Mouse (Mus musculus) neural tube, embryonic 11.5 days (tissue): Measurements from ENCODE around the gene Sap25. TPM values are rescaled to one million over a fixed set of nuclear protein-coding genes. Genes with fewer than 3 reads are reported as not detected.

Source experiments
- ATAC-seq: fragments of 200-750 bp; cut with Nextera tagmentation; 2 replicates; pipeline ENCODE4 v1.8.0; 2017; ENCODE audit warnings: moderate number of reproducible peaks, mild to moderate bottlenecking, moderate TSS enrichment, moderate library complexity; ENCODE audit not compliant: insufficient read depth, low FRiP score, low TSS enrichment
- DNase-seq: peaks from one replicate; pipeline ENCODE4 v3.0.0-alpha.2; 2015; ENCODE audit warnings: low spot score
- H3K27ac ChIP-seq: fragments of 300-500 bp; sonication (generic); 2 replicates; pipeline ENCODE4 v1.5.1; 2014; ENCODE audit warnings: low read depth, mild to moderate bottlenecking, low read length
- H3K27me3 ChIP-seq: fragments of 300-500 bp; sonication (generic); 2 replicates; pipeline ENCODE4 v1.6.1; 2014; ENCODE audit warnings: mild to moderate bottlenecking, low read length, mixed read lengths; ENCODE audit not compliant: control insufficient read depth, insufficient read depth
- H3K36me3 ChIP-seq: fragments of 300-500 bp; sonication (generic); 2 replicates; pipeline ENCODE4 v1.6.1; 2014; ENCODE audit warnings: mild to moderate bottlenecking, low read length, moderate library complexity, mixed read lengths; ENCODE audit not compliant: control insufficient read depth, insufficient read depth
- H3K4me1 ChIP-seq: fragments of 300-500 bp; sonication (generic); 2 replicates; pipeline ENCODE4 v1.6.1; 2014; ENCODE audit warnings: low read length, mixed read lengths; ENCODE audit not compliant: control insufficient read depth, insufficient read depth
- H3K4me2 ChIP-seq: fragments of 300-500 bp; sonication (generic); 2 replicates; pipeline ENCODE4 v1.6.1; 2014; ENCODE audit warnings: low read depth, mild to moderate bottlenecking, moderate library complexity
- H3K4me3 ChIP-seq: fragments of 300-500 bp; sonication (generic); 2 replicates; pipeline ENCODE4 v1.5.1; 2014; ENCODE audit warnings: low read depth, low read length
- H3K9ac ChIP-seq: fragments of 300-500 bp; sonication (generic); 2 replicates; pipeline ENCODE4 v1.6.1; 2014; ENCODE audit warnings: mild to moderate bottlenecking, low read length
- H3K9me3 ChIP-seq: fragments of 300-500 bp; sonication (generic); 2 replicates; pipeline ENCODE4 v1.6.1; 2016; ENCODE audit warnings: low read length; ENCODE audit not compliant: control insufficient read depth
- WGBS: fragments of 180-500 bp; shearing (Covaris S2); extraction: QIAGEN DNeasy Blood & Tissue Kit; methylation state at CpG from one replicate; pipeline ENCODE4 v1.1.7; 2014; 5-methylcytosine and 5-hydroxymethylcytosine counted together
- polyA plus RNA-seq: library from polyadenylated mRNA; unstranded; fragments of >200 nt; fragmentation: Nextera tagmentation; extraction: Ambion mirVana; gene quantifications from 2 replicates; pipeline ENCODE4 v1.2.1, GENCODE M21; 2014

The Sap25 gene
- polyA plus RNA-seq, 1 experiment from 2014 or later: 6.0 TPM

DNA sequence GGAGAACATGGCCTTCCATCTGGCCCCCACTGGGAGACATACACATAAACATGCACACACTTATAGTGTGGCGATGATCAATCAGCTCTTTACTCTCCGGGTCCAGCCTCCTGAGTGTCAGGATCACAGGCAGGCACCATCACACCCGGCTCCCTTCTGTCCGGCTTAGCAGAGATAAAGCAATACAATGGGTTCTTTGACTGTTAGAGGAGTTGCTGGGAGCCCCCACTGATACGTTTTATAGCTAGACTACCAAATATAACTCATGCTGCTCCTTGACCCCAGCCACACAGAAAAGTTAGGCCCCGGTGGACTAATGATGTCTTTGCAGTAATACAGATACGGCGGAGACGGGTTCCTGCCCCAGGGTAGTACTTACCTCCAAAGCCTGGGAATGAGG, 21.9 kb downstream of the Sap25 start:
- H3K36me3 ChIP-seq: peaks cover 17% of the 10 kb centered on the region
- no peak overlapping the region for H3K4me3 ChIP-seq
- WGBS: 64% methylated on average over 9 of the region's 9 CpGs
- H3K9ac ChIP-seq: no peak overlapping the region
- peak overlapping the region; percentile 29; the same call in 1 of the 2 replicates for H3K27ac ChIP-seq
- ATAC-seq: no peak
- no peak overlapping the region for H3K4me2 ChIP-seq
- H3K4me1 ChIP-seq: no peaks in the 10 kb centered on the region
- no peak for DNase-seq
- H3K27me3 ChIP-seq: no peaks in the 10 kb centered on the region
- no peaks in the 10 kb centered on the region for H3K9me3 ChIP-seq

DNA sequence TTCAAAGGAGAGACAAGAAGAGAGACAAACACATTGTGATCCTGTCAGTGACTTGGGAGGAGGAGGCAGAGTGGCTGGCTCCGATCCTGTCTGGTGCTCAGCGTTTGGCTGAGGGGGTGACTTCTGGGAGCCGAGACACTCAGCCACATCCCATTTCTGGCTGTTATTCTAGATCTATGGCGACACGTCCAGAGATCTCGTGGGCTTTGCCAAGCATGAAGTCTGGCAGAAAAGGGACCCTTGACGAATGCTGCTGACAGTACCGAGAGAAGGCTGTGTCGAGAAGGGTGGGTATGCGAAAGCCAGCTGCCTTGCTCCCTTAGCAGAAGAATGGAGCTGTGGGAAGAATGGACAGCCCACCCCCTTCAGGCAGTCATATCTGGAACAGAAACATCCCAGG, 27.8 kb downstream of the Sap25 start:
- H3K27me3 ChIP-seq: no peaks in the 10 kb centered on the region
- no peak overlapping the region for H3K9ac ChIP-seq
- H3K27ac ChIP-seq: no peak overlapping the region
- ATAC-seq (no peak), DNase-seq (no peak)
- no peaks in the 10 kb centered on the region for H3K9me3 ChIP-seq
- 88% methylated on average over 10 of the region's 10 CpGs for WGBS
- H3K4me1 ChIP-seq: peaks cover 5% of the 10 kb centered on the region; the same call in 1 of the 2 replicates
- no peak overlapping the region for H3K4me2 ChIP-seq
- peaks cover 7% of the 10 kb centered on the region; the same call in 1 of the 2 replicates for H3K36me3 ChIP-seq
- no peak overlapping the region for H3K4me3 ChIP-seq

DNA sequence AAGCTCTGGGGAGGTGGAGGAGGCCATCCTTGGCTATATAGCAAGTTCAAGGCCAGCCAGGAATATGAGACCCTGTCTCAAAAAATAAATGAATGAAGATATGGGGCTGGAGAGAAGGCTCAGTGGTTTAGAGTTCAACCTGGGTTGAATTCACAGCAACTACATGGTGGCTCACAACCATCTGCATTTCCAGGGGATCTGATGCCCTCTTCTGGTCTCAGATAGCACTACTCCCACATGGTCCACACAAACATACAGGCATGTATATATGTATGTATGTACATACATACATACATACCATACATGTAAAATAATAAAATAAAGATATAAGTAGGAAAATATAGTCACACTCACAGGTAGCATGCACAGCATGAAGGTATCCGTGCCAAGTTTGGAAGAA, 29.1 kb downstream of the Sap25 start:
- no peak overlapping the region for H3K27ac ChIP-seq
- H3K27me3 ChIP-seq: no peaks in the 10 kb centered on the region
- H3K4me3 ChIP-seq: no peak overlapping the region
- ATAC-seq: no peak
- H3K4me1 ChIP-seq: peaks cover 5% of the 10 kb centered on the region; the same call in 1 of the 2 replicates
- no peak overlapping the region for H3K9ac ChIP-seq
- H3K9me3 ChIP-seq: no peaks in the 10 kb centered on the region
- DNase-seq: no peak
- H3K4me2 ChIP-seq: no peak overlapping the region
- peaks cover 7% of the 10 kb centered on the region; the same call in 1 of the 2 replicates for H3K36me3 ChIP-seq
- WGBS: 94% methylated on average over 1 of the region's 1 CpGs

DNA sequence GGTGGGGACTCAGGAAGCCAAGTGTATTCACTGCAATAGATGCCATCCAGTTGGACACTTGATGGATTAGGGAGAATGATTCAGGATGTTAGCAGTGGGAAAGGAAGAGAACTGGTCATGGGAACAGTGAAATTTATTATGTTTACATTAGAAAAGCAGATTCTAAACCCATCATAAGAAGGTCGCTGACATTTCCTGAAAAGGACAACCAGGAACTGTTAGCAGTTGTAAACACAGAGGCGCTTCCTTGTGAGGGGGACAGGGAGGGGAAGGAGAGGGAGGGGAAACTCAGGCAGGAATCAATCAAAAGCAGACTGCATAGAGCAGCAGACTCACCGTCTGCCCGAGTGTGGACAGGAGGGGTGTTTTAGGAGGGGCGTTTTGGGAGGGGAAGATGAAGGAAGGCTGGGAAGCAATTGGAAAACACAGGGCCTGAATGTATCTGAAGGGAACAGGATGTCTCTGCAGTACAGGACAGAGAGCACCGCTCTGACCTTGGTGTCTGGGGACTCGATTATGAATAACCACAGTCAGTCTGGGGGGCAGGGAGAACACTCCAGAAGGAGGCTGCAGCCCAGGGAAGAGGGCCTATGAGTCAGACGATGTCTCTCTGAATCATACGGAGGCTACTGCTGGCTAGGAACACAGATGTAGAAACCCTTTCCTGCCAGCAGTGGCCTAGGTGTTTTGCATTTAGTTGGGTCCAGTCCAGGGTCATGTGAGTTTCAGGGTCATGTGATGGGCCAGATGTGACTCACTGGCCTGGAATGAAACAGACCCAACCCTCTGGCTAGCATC, 30.5 kb downstream of the Sap25 start:
- DNase-seq: no peak
- no peak for ATAC-seq
- Histone ChIP-seq H3K27me3 (no peaks in the 10 kb centered on the region), H3K27ac (no peak overlapping the region; the same call in 1 of the 2 replicates), H3K4me2 (no peak overlapping the region), H3K4me3 (no peak overlapping the region), H3K9ac (no peak overlapping the region), H3K4me1 (peaks cover 5% of the 10 kb centered on the region; the same call in 1 of the 2 replicates), H3K9me3 (no peaks in the 10 kb centered on the region), H3K36me3 (peaks cover 3% of the 10 kb centered on the region; the same call in 1 of the 2 replicates)
- 34% methylated on average over 9 of the region's 9 CpGs for WGBS

DNA sequence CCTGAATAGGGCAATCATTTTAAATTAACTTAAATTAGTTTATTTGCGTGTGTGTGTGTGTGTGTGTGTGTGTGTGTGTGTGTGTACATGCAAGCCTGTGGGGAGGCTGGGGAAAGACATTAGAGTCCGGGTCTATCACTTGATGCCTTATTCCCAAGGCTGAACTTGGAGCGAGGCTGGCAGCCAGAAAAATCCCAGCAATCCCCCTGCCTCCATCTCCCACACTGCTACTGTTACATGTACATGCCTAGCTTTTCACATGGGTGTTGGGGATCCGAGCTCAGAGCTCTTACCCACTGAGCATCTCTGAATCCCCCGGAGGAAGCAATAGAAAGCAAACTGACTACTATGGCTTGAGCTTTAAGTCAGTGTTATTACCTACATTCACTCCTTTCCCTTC, 31.2 kb downstream of the Sap25 start:
- H3K4me2 ChIP-seq: no peak overlapping the region
- H3K9me3 ChIP-seq: no peaks in the 10 kb centered on the region
- no peak for ATAC-seq
- peaks cover 5% of the 10 kb centered on the region; the same call in 1 of the 2 replicates for H3K4me1 ChIP-seq
- WGBS: 90% methylated on average over 5 of the region's 5 CpGs
- H3K27ac ChIP-seq: no peak overlapping the region
- no peak overlapping the region for H3K4me3 ChIP-seq
- DNase-seq: no peak
- H3K27me3 ChIP-seq: no peaks in the 10 kb centered on the region
- H3K9ac ChIP-seq: no peak overlapping the region
- 0 out of 2 replicates have a peak, but pooled peaks cover 2% of the 10 kb centered on the region for H3K36me3 ChIP-seq

DNA sequence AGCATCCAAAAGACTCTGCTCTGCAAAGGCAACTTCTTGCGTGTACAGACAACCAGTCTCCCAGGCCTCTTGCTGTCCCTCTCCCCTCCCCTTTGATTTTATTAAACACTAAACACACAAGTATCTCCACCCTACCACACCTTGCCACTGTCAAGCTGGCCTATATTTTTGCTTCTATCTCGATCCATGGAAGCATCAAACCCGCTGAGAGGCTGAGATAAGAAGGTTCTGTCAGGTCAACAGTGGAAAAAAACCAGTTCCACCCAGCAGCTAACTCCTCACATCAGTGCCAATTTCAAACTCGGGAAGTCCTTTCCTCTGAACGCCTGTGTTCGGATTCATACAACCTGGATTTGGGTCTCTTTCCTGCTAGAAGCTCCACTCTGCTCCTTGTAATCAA, 31.9 kb downstream of the Sap25 start:
- DNase-seq (no peak), ATAC-seq (no peak)
- H3K9ac ChIP-seq: no peak overlapping the region
- H3K27me3 ChIP-seq: no peaks in the 10 kb centered on the region
- no peak overlapping the region for H3K4me3 ChIP-seq
- 93% methylated on average over 6 of the region's 6 CpGs for WGBS
- no peak overlapping the region for H3K4me2 ChIP-seq
- no peaks in the 10 kb centered on the region for H3K36me3 ChIP-seq
- H3K4me1 ChIP-seq: peaks cover 5% of the 10 kb centered on the region; the same call in 1 of the 2 replicates
- no peaks in the 10 kb centered on the region for H3K9me3 ChIP-seq
- H3K27ac ChIP-seq: no peak overlapping the region

DNA sequence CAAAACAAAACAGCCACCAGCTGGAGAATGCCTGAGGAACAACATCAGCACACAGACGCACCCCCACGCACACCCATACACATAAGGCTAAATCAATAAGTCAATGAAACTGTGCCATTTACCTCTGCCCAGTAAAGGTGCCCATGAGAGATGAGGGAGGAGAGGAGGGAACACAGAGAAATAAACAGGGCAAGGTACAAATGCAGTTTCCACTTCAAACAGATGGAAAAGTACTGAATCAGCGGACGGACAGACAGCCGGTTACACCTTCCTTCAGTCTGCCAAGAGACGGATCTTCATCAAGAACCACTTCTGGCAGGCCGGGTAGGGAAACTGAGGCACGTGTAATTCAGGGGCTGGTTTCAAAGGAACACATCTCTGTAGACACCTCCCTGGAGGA, 33.7 kb downstream of the Sap25 start:
- DNase-seq: no peak
- Histone ChIP-seq H3K4me2 (no peak overlapping the region), H3K9me3 (no peaks in the 10 kb centered on the region), H3K9ac (no peak overlapping the region), H3K4me1 (peaks cover 5% of the 10 kb centered on the region; the same call in 1 of the 2 replicates), H3K27ac (no peak overlapping the region), H3K4me3 (no peak overlapping the region), H3K36me3 (no peaks in the 10 kb centered on the region), H3K27me3 (no peaks in the 10 kb centered on the region)
- 96% methylated on average over 8 of the region's 8 CpGs for WGBS
- no peak for ATAC-seq

DNA sequence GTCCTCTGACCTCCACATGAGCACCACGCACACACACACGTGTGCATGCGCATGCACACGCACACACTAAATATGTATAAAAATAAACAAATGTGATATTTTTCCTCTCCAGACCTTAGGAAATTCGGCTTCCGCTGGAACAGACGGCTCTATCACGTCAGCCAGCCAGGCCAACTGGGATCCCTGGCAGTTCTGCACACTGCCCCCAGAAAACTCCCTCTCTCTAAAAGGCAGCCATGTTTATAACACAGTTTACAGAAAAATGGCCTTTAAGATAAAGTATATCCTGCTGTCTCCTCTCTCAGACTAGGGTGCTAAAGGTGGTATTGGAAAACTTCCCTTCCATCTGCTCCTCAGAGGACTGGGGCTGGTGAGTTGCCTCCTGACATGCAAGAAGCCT, 36.7 kb downstream of the Sap25 start:
- WGBS: 97% methylated on average over 8 of the region's 8 CpGs
- no peak for DNase-seq
- Histone ChIP-seq H3K36me3 (no peaks in the 10 kb centered on the region), H3K9ac (no peak overlapping the region), H3K9me3 (no peaks in the 10 kb centered on the region), H3K27me3 (no peaks in the 10 kb centered on the region), H3K4me2 (no peak overlapping the region), H3K4me1 (peaks cover 6% of the 10 kb centered on the region; the same call in 1 of the 2 replicates), H3K27ac (no peak overlapping the region), H3K4me3 (no peak overlapping the region)
- no peak for ATAC-seq

DNA sequence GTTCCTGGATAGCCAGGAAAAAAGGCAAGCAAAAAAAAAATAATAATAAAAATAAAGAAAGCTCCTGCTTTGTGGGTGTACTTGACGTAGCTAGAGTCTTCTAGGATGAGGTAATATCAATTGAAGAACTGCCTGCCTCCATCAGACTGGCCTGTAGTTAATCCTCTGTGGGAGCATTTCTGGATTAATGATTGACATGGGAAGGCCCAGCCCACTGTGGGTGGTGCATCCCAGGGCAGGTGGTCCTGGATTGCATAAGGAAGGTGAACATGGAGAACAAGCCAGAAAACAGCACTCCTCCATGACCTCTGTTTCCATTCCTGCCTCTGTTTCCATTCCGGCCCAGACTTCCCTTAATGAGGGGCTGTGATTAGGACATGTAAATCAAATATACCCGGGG, 37.6 kb downstream of the Sap25 start:
- Histone ChIP-seq H3K27ac (no peak overlapping the region), H3K36me3 (no peaks in the 10 kb centered on the region), H3K4me3 (no peak overlapping the region), H3K4me1 (peaks cover 13% of the 10 kb centered on the region), H3K4me2 (no peak overlapping the region), H3K27me3 (no peaks in the 10 kb centered on the region), H3K9me3 (no peaks in the 10 kb centered on the region), H3K9ac (no peak overlapping the region)
- DNase-seq (no peak), ATAC-seq (no peak)
- WGBS: 90% methylated on average over 3 of the region's 3 CpGs
